Mouse (Mus musculus) adrenal gland, adult 8-10 months (tissue): ENCODE results near the gene Grk1. TPM values are rescaled to one million over a fixed set of nuclear protein-coding genes. Genes with fewer than 3 reads are reported as not detected.

Source experiments
- total RNA-seq, 4 experiments: library from RNA; stranded (reverse); gene quantifications; 2 replicates each; pipeline ENCODE4 v1.2.4; 2022

Grk1 gene
- total RNA-seq, 4 experiments from 2014 or later = 0.05 to 0.06 TPM; not detected in 2

Other genes with a start within 250 kb of the Grk1 start
- gene Lamp1, start 245.9 kb upstream of the Grk1 start, total RNA-seq = 100 to 1,000 TPM; 434 to 557 (median 482) TPM
- 10 to 100 TPM; 15.0 to 30.3 (median 18.9) TPM for gene Grtp1, start 204.5 kb upstream of the Grk1 start, total RNA-seq
- 1 to 10 TPM in 3 of 4 experiments, under 1 TPM in 1; 0.34 to 3.9 (median 1.6) TPM for gene Adprhl1, start 150.9 kb upstream of the Grk1 start, total RNA-seq
- 10 to 100 TPM; 30.6 to 36.7 (median 33.9) TPM for gene Dcun1d2, start 117.0 kb upstream of the Grk1 start, total RNA-seq
- gene Tmco3, start 116.9 kb upstream of the Grk1 start, total RNA-seq = 10 to 100 TPM; 36.3 to 54.7 (median 46.7) TPM
- gene Tfdp1, start 66.3 kb upstream of the Grk1 start, total RNA-seq = 10 to 100 TPM; 46.2 to 67.4 (median 52.1) TPM
- gene Atp4b, start 8.3 kb upstream of the Grk1 start, total RNA-seq = under 1 TPM in 1 of 4 experiments, not detected in 3; 0.49 TPM
- gene Tmem255b, start 30.1 kb downstream of the Grk1 start, total RNA-seq = 1 to 10 TPM in 2 of 4 experiments, under 1 TPM in 2; 0.77 to 1.7 (median 1.1) TPM
- 1,000 to 10,000 TPM in 1 of 4 experiments, 100 to 1,000 TPM in 3; 130 to 1,084 (median 297) TPM for gene Gas6, start 89.4 kb downstream of the Grk1 start, total RNA-seq
- gene 1700029H14Rik, start 157.4 kb downstream of the Grk1 start, total RNA-seq = not detected